Mouse (Mus musculus) liver, adult 2 months (tissue): ENCODE data around the gene Dnajb4.

Experiments
- CTCF ChIP-seq: fragments of 200-500 bp; IDR thresholded peaks from 2 replicates; pipeline ENCODE4 v1.5.1; 2011; ENCODE audit warnings: low read depth, low read length, control low read depth
- POLR2A ChIP-seq: fragments of 200-500 bp; IDR thresholded peaks from 2 replicates; pipeline ENCODE4 v1.6.1; 2011; ENCODE audit warnings: low read length, control low read depth; ENCODE audit not compliant: insufficient read depth; ENCODE audit errors: extremely low read depth

- TF ChIP-seq POLR2A (no peak), CTCF (no peak)
Observed at GRCm38 (mm10) chr3:152203996-152204395, 6.1 kb downstream of the Dnajb4 start.
